Mouse (Mus musculus) thymus, postnatal 0 days (tissue): ENCODE results near the gene 4931400O07Rik. TPM values are rescaled to one million over a fixed set of nuclear protein-coding genes. Genes with fewer than 3 reads are reported as not detected.

Source experiments
- DNase-seq: peaks from one replicate; pipeline ENCODE4 v3.0.0-alpha.2; 2015; ENCODE audit warnings: low spot score
- polyA plus RNA-seq: library from polyadenylated mRNA; unstranded; fragments of >200 nt; fragmentation: Nextera tagmentation; extraction: Ambion mirVana; gene quantifications from 2 replicates; pipeline ENCODE4 v1.2.1, GENCODE M21; 2015

The 4931400O07Rik gene
- polyA plus RNA-seq = not detected in 2 replicates

- DNase-seq = no peak
Measured at GRCm38 (mm10) chrX:62467691-62468090, at the start of gene 4931400O07Rik. TSS of gene 4931400O07Rik (plus strand) at chrX:62467991.

Other genes with a start within 250 kb of the 4931400O07Rik start
- gene 4933402E13Rik, start 184.5 kb upstream of the 4931400O07Rik start, polyA plus RNA-seq = 0.09 TPM in 1 of 2 replicates, not detected in the other